Mouse (Mus musculus) E14TG2a.4 (cell line): ENCODE data around the gene Klhdc4.

Experiments
- H3K27me3 ChIP-seq: 2 replicates; pipeline ENCODE4 v1.6.1; 2014; ENCODE audit warnings: low read length, control low read depth; ENCODE audit not compliant: insufficient read depth
- H3K36me3 ChIP-seq: 2 replicates; pipeline ENCODE4 v1.6.1; 2014; ENCODE audit warnings: low read length, control low read depth; ENCODE audit not compliant: insufficient read depth
- H3K4me1 ChIP-seq: replicated peaks from 2 replicates; pipeline ENCODE4 v1.6.1; 2014; ENCODE audit warnings: low read depth, low read length, control low read depth
- H3K4me3 ChIP-seq: replicated peaks from 2 replicates; pipeline ENCODE4 v1.5.1; 2014; ENCODE audit warnings: mild to moderate bottlenecking, low read length
- H3K9me3 ChIP-seq: 2 replicates; pipeline ENCODE4 v1.6.1; 2014; ENCODE audit warnings: low read length, control low read depth
- CTCF ChIP-seq: conservative IDR thresholded peaks from 2 replicates; pipeline ENCODE4 v1.5.1; 2014; ENCODE audit warnings: low read length
- NANOG ChIP-seq: IDR thresholded peaks from 2 replicates; pipeline ENCODE4 v1.6.1; 2014; ENCODE audit warnings: borderline replicate concordance, low read length, mixed read lengths
- POU5F1 ChIP-seq: IDR thresholded peaks from 2 replicates; pipeline ENCODE4 v1.6.1; 2014; ENCODE audit warnings: low read length, borderline replicate concordance

The Klhdc4 gene

DNA sequence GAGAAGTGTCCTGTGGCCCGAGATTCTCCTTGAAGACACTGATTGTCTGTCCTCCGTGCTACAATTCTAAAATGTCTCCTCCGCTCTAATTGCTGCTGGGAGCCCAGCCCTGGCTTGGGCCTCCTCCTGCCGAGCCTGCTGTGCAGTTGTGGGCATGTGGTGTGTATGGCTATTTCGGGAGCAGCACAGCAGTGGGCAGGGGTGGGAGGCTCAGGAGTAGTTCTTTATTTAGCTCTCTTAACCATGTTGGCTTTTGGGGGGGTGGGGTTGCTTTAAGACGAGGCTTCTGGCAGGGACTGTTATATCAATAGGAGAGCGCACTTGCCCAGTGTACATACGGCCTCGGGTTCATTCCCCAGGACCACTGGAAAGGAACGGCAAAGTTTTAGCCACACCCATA, 42.8 kb downstream of the Klhdc4 start:
- no peaks in the 10 kb centered on the region for H3K9me3 ChIP-seq
- peaks cover 29% of the 10 kb centered on the region for H3K27me3 ChIP-seq
- no peaks in the 10 kb centered on the region for H3K36me3 ChIP-seq
- TF ChIP-seq POU5F1, result no peak
- TF ChIP-seq CTCF, result no peak
- TF ChIP-seq NANOG, result no peak
- H3K4me1 ChIP-seq, result peaks cover 26% of the 10 kb centered on the region
- no peak overlapping the region for H3K4me3 ChIP-seq

- no peaks in the 10 kb centered on the region for H3K36me3 ChIP-seq
- H3K9me3 ChIP-seq, result no peaks in the 10 kb centered on the region
- TF ChIP-seq NANOG, result no peak
- TF ChIP-seq POU5F1, result no peak
- TF ChIP-seq CTCF, result no peak
- peaks cover 12% of the 10 kb centered on the region; the same call in 1 of the 2 replicates for H3K4me1 ChIP-seq
- peaks cover 38% of the 10 kb centered on the region for H3K27me3 ChIP-seq
- H3K4me3 ChIP-seq, result no peak overlapping the region
These were observed 46.9 kb downstream of the Klhdc4 start for GRCm38 (mm10) chr8:121782493-121782892.

- H3K9me3 ChIP-seq, result no peaks in the 10 kb centered on the region
- no peak overlapping the region for H3K4me3 ChIP-seq
- TF ChIP-seq NANOG (no peak), CTCF (no peak), POU5F1 (no peak)
- no peaks in the 10 kb centered on the region for H3K36me3 ChIP-seq
- peaks cover 18% of the 10 kb centered on the region for H3K4me1 ChIP-seq
- H3K27me3 ChIP-seq, result peaks cover 4% of the 10 kb centered on the region; the same call in 1 of the 2 replicates
These were observed 55.5 kb downstream of the Klhdc4 start for GRCm38 (mm10) chr8:121773876-121774275.

DNA sequence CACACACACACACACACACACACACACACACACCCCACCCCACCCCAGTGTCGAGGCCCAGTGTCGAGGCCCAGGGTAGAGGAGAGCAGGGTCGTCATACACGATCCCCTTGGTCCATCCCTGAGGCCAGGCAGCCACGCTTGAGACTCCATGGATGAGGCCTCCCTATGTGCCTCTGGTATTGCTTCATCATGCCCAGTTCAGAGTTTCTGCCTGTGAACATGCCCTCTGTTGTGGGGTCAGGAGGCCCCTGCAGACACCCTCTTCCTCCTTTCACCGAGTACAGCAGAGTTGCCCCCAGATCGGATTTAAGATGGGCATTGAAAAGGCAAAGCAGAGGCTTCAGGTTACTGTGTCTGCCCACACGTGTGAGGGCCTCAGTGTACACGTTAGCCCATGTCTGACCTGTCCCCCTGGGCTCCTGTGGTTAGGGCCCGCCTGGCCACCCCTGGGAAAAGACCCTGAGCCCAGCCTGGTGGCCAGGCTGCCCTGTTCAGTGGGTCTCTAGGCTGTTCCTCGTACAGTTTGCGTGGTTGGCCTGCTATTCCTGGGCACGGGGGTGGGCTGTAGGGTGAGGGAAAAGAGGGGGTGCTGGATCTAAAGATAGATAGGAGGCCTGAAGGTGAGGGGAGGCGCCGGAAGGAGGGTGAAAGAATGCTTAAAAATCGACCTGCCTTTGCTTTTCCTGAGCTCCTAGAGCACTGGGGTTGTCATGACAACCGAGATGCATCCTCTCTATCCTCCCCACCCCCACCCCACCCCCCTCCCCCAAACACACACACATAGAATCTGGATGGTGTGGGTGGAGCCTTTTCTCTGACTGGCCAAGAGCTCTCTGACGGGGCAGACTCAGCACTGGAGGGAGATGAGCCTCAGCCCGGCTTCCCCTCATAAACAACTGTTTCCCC, 58.3 kb downstream of the Klhdc4 start:
- H3K4me1 ChIP-seq, result peaks cover 18% of the 10 kb centered on the region
- no peak for TF ChIP-seq CTCF
- no peak for TF ChIP-seq POU5F1
- TF ChIP-seq NANOG, result no peak
- no peaks in the 10 kb centered on the region for H3K36me3 ChIP-seq
- H3K9me3 ChIP-seq, result no peaks in the 10 kb centered on the region
- no peak overlapping the region for H3K4me3 ChIP-seq
- no peaks in the 10 kb centered on the region for H3K27me3 ChIP-seq

DNA sequence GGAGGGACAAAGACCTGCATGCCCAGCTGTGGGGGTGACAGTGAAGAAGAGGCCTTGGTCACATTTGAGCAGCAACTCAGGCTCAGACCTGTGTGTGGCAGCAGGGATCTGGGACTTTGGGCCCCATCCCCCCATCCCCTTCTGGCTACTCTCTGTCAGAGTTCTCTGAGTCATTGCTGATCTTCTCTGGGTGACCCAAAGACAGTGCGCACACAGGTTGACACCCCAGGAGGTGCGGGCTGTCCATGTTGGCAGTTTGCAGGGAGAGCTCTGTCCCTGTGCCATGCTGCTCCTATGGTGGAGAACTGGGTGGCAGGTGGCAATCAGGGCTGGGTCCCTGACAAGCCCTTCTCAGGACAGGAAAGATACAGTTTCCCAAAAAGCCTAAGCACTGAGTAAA, 59.7 kb downstream of the Klhdc4 start:
- H3K4me1 ChIP-seq, result peaks cover 18% of the 10 kb centered on the region
- no peaks in the 10 kb centered on the region for H3K27me3 ChIP-seq
- no peak for TF ChIP-seq NANOG
- no peak for TF ChIP-seq POU5F1
- no peak for TF ChIP-seq CTCF
- H3K9me3 ChIP-seq, result no peaks in the 10 kb centered on the region
- no peak overlapping the region for H3K4me3 ChIP-seq
- H3K36me3 ChIP-seq, result no peaks in the 10 kb centered on the region

GRCm38 (mm10) chr8:121769095-121769494, 60.3 kb downstream of the Klhdc4 start:
- Histone ChIP-seq H3K9me3 (no peaks in the 10 kb centered on the region), H3K4me3 (no peak overlapping the region), H3K36me3 (no peaks in the 10 kb centered on the region), H3K4me1 (peaks cover 18% of the 10 kb centered on the region), H3K27me3 (no peaks in the 10 kb centered on the region)
- no peak for TF ChIP-seq NANOG
- TF ChIP-seq POU5F1, result no peak
- no peak for TF ChIP-seq CTCF

GRCm38 (mm10) chr8:121765594-121766138, 63.7 kb downstream of the Klhdc4 start:
- Histone ChIP-seq H3K4me1 (peaks cover 15% of the 10 kb centered on the region), H3K36me3 (no peaks in the 10 kb centered on the region), H3K27me3 (no peaks in the 10 kb centered on the region), H3K9me3 (no peaks in the 10 kb centered on the region), H3K4me3 (no peak overlapping the region)
- TF ChIP-seq NANOG, result no peak
- TF ChIP-seq POU5F1, result no peak
- no peak for TF ChIP-seq CTCF

DNA sequence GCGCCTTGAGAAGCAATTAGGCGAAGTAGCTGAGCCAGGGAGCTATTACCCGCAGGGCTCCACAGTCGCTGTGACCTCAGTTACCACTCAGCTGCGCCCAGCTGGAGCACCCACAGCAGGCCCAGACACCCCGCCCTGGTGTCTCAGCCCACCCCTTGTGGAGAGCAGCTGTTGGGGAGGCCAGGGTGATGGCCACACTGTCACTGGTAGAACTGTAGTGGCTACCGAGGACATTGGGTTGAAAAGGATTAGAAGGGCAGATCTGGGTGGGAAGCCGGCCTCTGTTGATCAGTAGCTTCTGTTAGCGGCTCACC, 65.7 kb downstream of the Klhdc4 start:
- H3K4me1 ChIP-seq, result peaks cover 15% of the 10 kb centered on the region
- no peak for TF ChIP-seq CTCF
- TF ChIP-seq NANOG, result no peak
- no peak for TF ChIP-seq POU5F1
- H3K4me3 ChIP-seq, result 0 out of 2 replicates have a peak overlapping the region, but pooled peaks have one; percentile 10
- no peaks in the 10 kb centered on the region for H3K9me3 ChIP-seq
- no peaks in the 10 kb centered on the region for H3K36me3 ChIP-seq
- H3K27me3 ChIP-seq, result no peaks in the 10 kb centered on the region
